Mouse (Mus musculus) embryonic facial prominence, embryonic 11.5 days (tissue): ENCODE measurements at regions not wholly inside any gene's neighbourhood (a gene's known extent, or its start where the extent isn't known, plus 50 kb on each side); places are given as distances from the start of the nearest gene placed in this dataset.

Experiments
- ATAC-seq: fragments of 200-750 bp; cut with Nextera tagmentation; replicated peaks from 2 replicates; pipeline ENCODE4 v1.8.0; 2017; ENCODE audit warnings: low read depth; ENCODE audit not compliant: insufficient number of reproducible peaks, low FRiP score, low TSS enrichment
- DNase-seq: peaks from one replicate; pipeline ENCODE4 v3.0.0-alpha.2; 2015; ENCODE audit warnings: low spot score
- H3K27ac ChIP-seq: fragments of 300-500 bp; sonication (generic); replicated peaks from 2 replicates; pipeline ENCODE4 v1.5.1; 2014; ENCODE audit warnings: mild to moderate bottlenecking, low read depth, low read length, control low read depth
- H3K27me3 ChIP-seq: fragments of 300-500 bp; sonication (generic); 2 replicates; pipeline ENCODE4 v1.6.1; 2014; ENCODE audit warnings: mild to moderate bottlenecking, low read length, moderate library complexity, mixed read lengths; ENCODE audit not compliant: control insufficient read depth, insufficient read depth
- H3K36me3 ChIP-seq: fragments of 300-500 bp; sonication (generic); replicated peaks from 2 replicates; pipeline ENCODE4 v1.6.1; 2014; ENCODE audit warnings: low read depth, mild to moderate bottlenecking, low read length, moderate library complexity, mixed read lengths; ENCODE audit not compliant: control insufficient read depth, insufficient read depth
- H3K4me1 ChIP-seq: fragments of 300-500 bp; sonication (generic); 2 replicates; pipeline ENCODE4 v1.6.1; 2014; ENCODE audit warnings: low read length, mixed read lengths; ENCODE audit not compliant: control insufficient read depth, insufficient read depth
- H3K4me2 ChIP-seq: fragments of 300-500 bp; sonication (generic); 2 replicates; pipeline ENCODE4 v1.6.1; 2014; ENCODE audit warnings: low read depth, mild to moderate bottlenecking, control low read depth, low read length, moderate library complexity
- H3K4me3 ChIP-seq: fragments of 300-500 bp; sonication (generic); 2 replicates; pipeline ENCODE4 v1.5.1; 2014; ENCODE audit warnings: low read depth, low read length, control low read depth
- H3K9ac ChIP-seq: fragments of 300-500 bp; sonication (generic); replicated peaks from 2 replicates; pipeline ENCODE4 v1.6.1; 2014; ENCODE audit warnings: mild to moderate bottlenecking, control low read depth, low read length
- H3K9me3 ChIP-seq: fragments of 300-500 bp; sonication (generic); replicated peaks from 2 replicates; pipeline ENCODE4 v1.6.1; 2016; ENCODE audit warnings: mild to moderate bottlenecking, low read length, inconsistent platforms, mixed read lengths; ENCODE audit not compliant: control insufficient read depth
- WGBS: fragments of 180-500 bp; shearing (Covaris S2); extraction: QIAGEN DNeasy Blood & Tissue Kit; methylation state at CpG from one replicate; pipeline ENCODE4 v1.1.7; 2014; 5-methylcytosine and 5-hydroxymethylcytosine counted together

GRCm38 (mm10) chr6:51744607-51745006 is 220.9 kb downstream of the Snx10 start:
- ATAC-seq (no peak), DNase-seq (no peak)
- H3K4me1 ChIP-seq: no peaks in the 10 kb centered on the region
- no peaks in the 10 kb centered on the region for H3K27me3 ChIP-seq
- WGBS: 37% methylated on average over 2 of the region's 2 CpGs
- H3K4me3 ChIP-seq: no peak overlapping the region
- H3K4me2 ChIP-seq: no peak overlapping the region
- H3K9ac ChIP-seq: no peak overlapping the region
- H3K27ac ChIP-seq: no peak overlapping the region
- H3K36me3 ChIP-seq: no peaks in the 10 kb centered on the region
- H3K9me3 ChIP-seq: no peaks in the 10 kb centered on the region

DNA sequence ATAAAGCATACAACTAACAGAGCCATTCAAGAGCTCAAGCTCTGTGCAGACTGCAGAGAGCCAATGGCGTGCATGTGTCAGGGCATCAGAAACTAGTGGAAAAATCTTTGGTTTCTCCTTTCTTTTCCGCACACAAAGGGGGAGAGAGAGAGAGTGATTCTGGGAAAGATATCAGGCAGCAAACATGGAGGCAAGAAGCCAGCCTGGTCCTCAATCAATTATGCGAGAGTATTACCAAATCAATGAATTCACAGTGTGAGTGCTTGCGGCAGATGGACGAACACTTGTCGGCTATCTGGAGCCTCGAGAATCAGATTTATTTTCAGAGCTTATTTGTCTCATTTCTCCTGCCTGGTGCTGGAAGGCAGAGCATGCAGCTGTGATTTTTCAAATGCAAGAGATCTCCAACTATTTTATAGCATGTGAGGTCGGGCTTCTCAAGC is 230.6 kb downstream of the Snx10 start:
- H3K9ac ChIP-seq: no peak overlapping the region
- no peaks in the 10 kb centered on the region for H3K27me3 ChIP-seq
- H3K27ac ChIP-seq: no peak overlapping the region
- DNase-seq (no peak), ATAC-seq (no peak)
- no peaks in the 10 kb centered on the region for H3K4me1 ChIP-seq
- H3K4me3 ChIP-seq: no peak overlapping the region
- no peaks in the 10 kb centered on the region for H3K9me3 ChIP-seq
- no peak overlapping the region for H3K4me2 ChIP-seq
- WGBS: 77% methylated on average over 8 of the region's 8 CpGs
- H3K36me3 ChIP-seq: no peaks in the 10 kb centered on the region

GRCm38 (mm10) chr6:51757131-51757530 is 233.4 kb downstream of the Snx10 start:
- ATAC-seq: no peak

GRCm38 (mm10) chr6:51757746-51758145 is 234.0 kb downstream of the Snx10 start:
- Histone ChIP-seq H3K27ac (no peak overlapping the region), H3K4me1 (no peaks in the 10 kb centered on the region), H3K27me3 (no peaks in the 10 kb centered on the region), H3K9me3 (no peaks in the 10 kb centered on the region), H3K4me3 (no peak overlapping the region), H3K36me3 (no peaks in the 10 kb centered on the region), H3K9ac (no peak overlapping the region), H3K4me2 (no peak overlapping the region)
- DNase-seq: no peak
- 85% methylated on average over 4 of the region's 4 CpGs for WGBS
- no peak for ATAC-seq

More at GRCm38 (mm10) chr6:51757131-51757530, 233.4 kb downstream of the Snx10 start:
- Histone ChIP-seq H3K9ac (no peak overlapping the region), H3K27ac (no peak overlapping the region), H3K27me3 (no peaks in the 10 kb centered on the region), H3K9me3 (no peaks in the 10 kb centered on the region), H3K36me3 (no peaks in the 10 kb centered on the region), H3K4me1 (no peaks in the 10 kb centered on the region), H3K4me3 (no peak overlapping the region), H3K4me2 (no peak overlapping the region)
- DNase-seq: no peak
- WGBS: 81% methylated on average over 3 of the region's 3 CpGs

- no peak overlapping the region for H3K9ac ChIP-seq
- DNase-seq (no peak), ATAC-seq (no peak)
- H3K27me3 ChIP-seq: no peaks in the 10 kb centered on the region
- no peaks in the 10 kb centered on the region for H3K4me1 ChIP-seq
- no peaks in the 10 kb centered on the region for H3K9me3 ChIP-seq
- H3K36me3 ChIP-seq: no peaks in the 10 kb centered on the region
- no peak overlapping the region for H3K4me2 ChIP-seq
- H3K27ac ChIP-seq: no peak overlapping the region
- WGBS: 73% methylated on average over 3 of the region's 3 CpGs
- no peak overlapping the region for H3K4me3 ChIP-seq
Observed at GRCm38 (mm10) chr6:51758781-51759180, 235.1 kb downstream of the Snx10 start.

DNA sequence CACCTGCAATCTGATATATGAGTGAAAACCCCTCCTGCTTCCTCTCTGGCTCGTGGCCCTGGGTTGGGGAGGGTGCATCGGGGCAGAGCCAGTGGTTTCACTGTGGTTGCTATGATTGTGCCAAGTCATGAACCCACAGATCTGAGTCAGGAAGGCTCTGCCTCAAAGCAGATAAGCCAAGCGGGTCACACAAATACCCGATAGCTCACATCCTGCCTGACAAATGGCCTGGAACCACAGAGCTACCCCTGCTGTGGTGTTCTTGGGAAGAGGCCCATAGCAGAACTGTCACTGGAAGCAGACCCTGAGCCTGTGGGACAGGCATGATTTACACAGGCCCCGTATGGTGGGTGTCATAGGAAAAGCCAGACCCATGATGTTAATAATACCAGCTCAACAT is 236.7 kb downstream of the Snx10 start:
- H3K36me3 ChIP-seq: no peaks in the 10 kb centered on the region
- ATAC-seq (no peak), DNase-seq (no peak)
- H3K9ac ChIP-seq: no peak overlapping the region
- no peak overlapping the region for H3K27ac ChIP-seq
- 68% methylated on average over 5 of the region's 5 CpGs for WGBS
- no peak overlapping the region for H3K4me2 ChIP-seq
- H3K4me3 ChIP-seq: no peak overlapping the region
- H3K27me3 ChIP-seq: no peaks in the 10 kb centered on the region
- no peaks in the 10 kb centered on the region for H3K4me1 ChIP-seq
- H3K9me3 ChIP-seq: no peaks in the 10 kb centered on the region

GRCm38 (mm10) chr6:51761506-51761905 is 237.8 kb downstream of the Snx10 start:
- H3K4me3 ChIP-seq: no peak overlapping the region
- no peak overlapping the region for H3K4me2 ChIP-seq
- H3K9me3 ChIP-seq: no peaks in the 10 kb centered on the region
- no peak overlapping the region; the same call in 1 of the 2 replicates for H3K9ac ChIP-seq
- no peak for ATAC-seq
- no peaks in the 10 kb centered on the region for H3K4me1 ChIP-seq
- no peak overlapping the region for H3K27ac ChIP-seq
- no peak for DNase-seq
- H3K36me3 ChIP-seq: no peaks in the 10 kb centered on the region
- 75% methylated on average over 5 of the region's 5 CpGs for WGBS
- H3K27me3 ChIP-seq: no peaks in the 10 kb centered on the region

DNA sequence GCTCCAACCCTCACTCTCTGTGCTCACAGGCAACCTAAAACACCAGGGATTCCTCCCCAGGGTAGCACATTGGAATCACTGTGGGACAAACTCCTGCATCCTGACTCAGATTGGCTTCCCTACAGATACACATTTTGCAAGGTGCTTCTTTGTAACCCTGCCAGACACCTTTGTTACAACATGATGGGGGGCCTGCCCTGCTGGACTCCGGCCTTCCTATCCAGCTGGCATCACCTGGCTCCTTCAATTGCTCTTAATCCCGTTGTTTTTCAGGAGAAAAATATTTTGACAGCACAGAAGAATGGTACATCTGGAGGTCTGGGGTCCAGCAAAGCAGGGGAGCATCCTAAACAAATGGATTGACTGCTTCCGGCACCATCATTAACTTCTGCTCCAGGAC is 242.8 kb downstream of the Snx10 start:
- Histone ChIP-seq H3K4me1 (no peaks in the 10 kb centered on the region), H3K27me3 (no peaks in the 10 kb centered on the region), H3K4me2 (no peak overlapping the region), H3K9ac (no peak overlapping the region), H3K27ac (no peak overlapping the region), H3K9me3 (no peaks in the 10 kb centered on the region), H3K4me3 (no peak overlapping the region), H3K36me3 (no peaks in the 10 kb centered on the region)
- no peak for ATAC-seq
- 32% methylated on average over 3 of the region's 3 CpGs for WGBS
- no peak for DNase-seq
